ENCODE assay signal across 29 mouse cellular contexts in genomic region chr11:72996781-72997180, GRCm38 (mm10). TPM values are rescaled to one million over a fixed set of nuclear protein-coding genes. Genes with fewer than 3 reads are reported as not detected.
"Had no signal": no experiment of that assay in that cellular context is flagged by ENCODE, and none has a peak within 500 bp of the region (broad histone marks: within the 10 kb centered on the region; RNA-seq: fewer than 3 reads in every experiment).

No protein-coding gene starts in this region.

- H3K27ac ChIP-seq: heart, embryonic 10.5 days; heart, embryonic 13.5 days; heart, embryonic 15.5 days; hindbrain, embryonic 10.5 days; hindbrain, embryonic 12.5 days; hindbrain, embryonic 13.5 days; hindbrain, embryonic 14.5 days; hindbrain, embryonic 15.5 days; hindbrain, postnatal 0 days; intestine, embryonic 15.5 days; kidney, embryonic 15.5 days; kidney, postnatal 0 days; layer of hippocampus, adult 2 months had no signal

- H3K27me3 ChIP-seq: heart, embryonic 12.5 days; heart, embryonic 15.5 days; hindbrain, embryonic 12.5 days; hindbrain, embryonic 13.5 days; hindbrain, embryonic 15.5 days; intestine, embryonic 15.5 days; kidney, embryonic 15.5 days had no signal

- H3K9ac ChIP-seq: heart, embryonic 12.5 days; heart, embryonic 13.5 days; heart, embryonic 15.5 days; hindbrain, embryonic 12.5 days; hindbrain, embryonic 13.5 days; hindbrain, embryonic 14.5 days; hindbrain, embryonic 15.5 days; intestine, embryonic 15.5 days; kidney, embryonic 15.5 days had no signal

- H3K36me3 ChIP-seq: heart, embryonic 10.5 days; heart, embryonic 12.5 days; heart, embryonic 13.5 days; heart, embryonic 15.5 days; hindbrain, embryonic 10.5 days; hindbrain, embryonic 12.5 days; hindbrain, embryonic 13.5 days; hindbrain, embryonic 15.5 days; intestine, embryonic 15.5 days; kidney, embryonic 15.5 days had no signal

- DNase-seq: heart, postnatal 10 days; heart, postnatal 14 days; heart, postnatal 36 days; heart, postnatal 4 days; kidney, adult 11 months; kidney, adult 18-20 months; kidney, postnatal 10 days; kidney, postnatal 14 days; kidney, postnatal 4 days; layer of hippocampus, adult 9-11 months; layer of hippocampus, postnatal 36 days had no signal

- H3K4me3 ChIP-seq: heart, embryonic 10.5 days; heart, embryonic 12.5 days; heart, embryonic 13.5 days; heart, embryonic 15.5 days; hindbrain, embryonic 10.5 days; hindbrain, embryonic 12.5 days; hindbrain, embryonic 13.5 days; hindbrain, embryonic 15.5 days; intestine, embryonic 15.5 days; kidney, embryonic 15.5 days; layer of hippocampus, adult 2 months had no signal

- H3K9me3 ChIP-seq: heart, embryonic 10.5 days; heart, embryonic 12.5 days; heart, embryonic 13.5 days; heart, embryonic 15.5 days; hindbrain, embryonic 10.5 days; hindbrain, embryonic 12.5 days; hindbrain, embryonic 13.5 days; hindbrain, embryonic 15.5 days; intestine, embryonic 15.5 days; kidney, embryonic 15.5 days had no signal

- H3K4me2 ChIP-seq: heart, embryonic 11.5 days; heart, embryonic 12.5 days; heart, embryonic 13.5 days; heart, embryonic 15.5 days; hindbrain, embryonic 12.5 days; hindbrain, embryonic 13.5 days; hindbrain, embryonic 14.5 days; hindbrain, embryonic 15.5 days; intestine, embryonic 15.5 days; kidney, embryonic 15.5 days had no signal

- H3K4me1 ChIP-seq: hindbrain, embryonic 13.5 days; hindbrain, embryonic 15.5 days had no signal

- ATAC-seq: hindbrain, embryonic 16.5 days; hindbrain, postnatal 0 days; inflammation-experienced regulatory T-cells, adult 6 months; intestine, embryonic 15.5 days; intestine, embryonic 16.5 days had no signal

RNA-seq across cellular contexts. Expression of gene P2rx1, which starts 2.1 kb away (rescaled TPM):
- polyA plus RNA-seq: inflammation-experienced regulatory T-cells, adult 6 months had no signal
